Mouse (Mus musculus) left cerebral cortex, postnatal 14 days (tissue): ENCODE measurements around the gene Gm12216. TPM values are rescaled to one million over a fixed set of nuclear protein-coding genes. Genes with fewer than 3 reads are reported as not detected.

Experiments used
- microRNA-seq, 2 experiments: library from miRNA; unstranded; fragments of <30 nt; microRNA quantifications; one replicate each; pipeline ENCODE4 v1.2.0; 2022
- total RNA-seq, 2 experiments: library from RNA; stranded (reverse); gene quantifications; 2 replicates each; pipeline ENCODE4 v1.2.3; 2021

Gene Gm12216
- total RNA-seq, 2 experiments from 2014 or later: 2.0 to 3.1 TPM

Small RNA genes within 50 kb of the gene (microRNA-seq; reads per million reads assigned to microRNA genes)
- 0 reads per million in 2 experiments for gene Mir7671

Other genes with a start within 250 kb of the Gm12216 start
- not detected for gene Il4, start 240.6 kb downstream of the Gm12216 start, total RNA-seq
- not detected for gene Il13, start 224.6 kb downstream of the Gm12216 start, total RNA-seq
- 1 to 10 TPM; 8.2 to 9.0 TPM for gene Rad50, start 151.9 kb downstream of the Gm12216 start, total RNA-seq
- not detected for gene Il5, start 138.5 kb downstream of the Gm12216 start, total RNA-seq
- 1 to 10 TPM; 4.5 to 5.5 TPM for gene Irf1, start 89.2 kb downstream of the Gm12216 start, total RNA-seq
- gene Gm17334, start 86.1 kb downstream of the Gm12216 start, total RNA-seq: under 1 TPM in 1 of 2 experiments, not detected in 1; 0.51 TPM
- gene Slc22a5, start 32.4 kb upstream of the Gm12216 start, total RNA-seq: 10 to 100 TPM in 1 of 2 experiments, 1 to 10 TPM in 1; 9.4 to 10.9 TPM
- 1 to 10 TPM; 1.9 to 2.1 TPM for gene Slc22a21, start 121.1 kb upstream of the Gm12216 start, total RNA-seq
- 1 to 10 TPM; 4.0 to 4.5 TPM for gene Slc22a4, start 168.8 kb upstream of the Gm12216 start, total RNA-seq
- 10 to 100 TPM; 10.9 to 12.0 TPM for gene Pdlim4, start 209.8 kb upstream of the Gm12216 start, total RNA-seq
- gene P4ha2, start 240.8 kb upstream of the Gm12216 start, total RNA-seq: 10 to 100 TPM; 16.6 to 18.3 TPM